Mouse (Mus musculus) liver, embryonic 12.5 days (tissue): ENCODE data around the gene Rpp21. TPM values are rescaled to one million over a fixed set of nuclear protein-coding genes. Genes with fewer than 3 reads are reported as not detected.

Source experiments
- ATAC-seq: fragments of 200-750 bp; cut with Nextera tagmentation; 2 replicates; pipeline ENCODE4 v1.8.0; 2017; ENCODE audit warnings: moderate number of reproducible peaks, mild to moderate bottlenecking, moderate library complexity
- H3K27ac ChIP-seq: fragments of 300-500 bp; sonication (generic); 2 replicates; pipeline ENCODE4 v1.5.1; 2016; ENCODE audit warnings: mild to moderate bottlenecking
- H3K27me3 ChIP-seq: fragments of 300-500 bp; sonication (generic); replicated peaks from 2 replicates; pipeline ENCODE4 v1.6.1; 2016; ENCODE audit warnings: mild to moderate bottlenecking, moderate library complexity
- H3K36me3 ChIP-seq: fragments of 300-500 bp; sonication (generic); 2 replicates; pipeline ENCODE4 v1.6.1; 2016; ENCODE audit warnings: mild to moderate bottlenecking, moderate library complexity
- H3K4me1 ChIP-seq: fragments of 300-500 bp; sonication (generic); 2 replicates; pipeline ENCODE4 v1.6.1; 2016
- H3K4me2 ChIP-seq: fragments of 300-500 bp; sonication (generic); 2 replicates; pipeline ENCODE4 v1.6.1; 2016; ENCODE audit warnings: mild to moderate bottlenecking, moderate library complexity
- H3K4me3 ChIP-seq: fragments of 300-500 bp; sonication (generic); 2 replicates; pipeline ENCODE4 v1.5.1; 2016; ENCODE audit warnings: mild to moderate bottlenecking, moderate library complexity
- H3K9ac ChIP-seq: fragments of 300-500 bp; sonication (generic); 2 replicates; pipeline ENCODE4 v1.6.1; 2016; ENCODE audit warnings: mild to moderate bottlenecking, moderate library complexity
- H3K9me3 ChIP-seq: fragments of 300-500 bp; sonication (generic); replicated peaks from 2 replicates; pipeline ENCODE4 v1.6.1; 2016; ENCODE audit warnings: mild to moderate bottlenecking, moderate library complexity
- WGBS: fragments of 180-500 bp; shearing (Covaris S2); methylation state at CpG from one replicate; pipeline ENCODE4 v1.1.7; 2016; ENCODE audit not compliant: insufficient replicate concordance; 5-methylcytosine and 5-hydroxymethylcytosine counted together
- polyA plus RNA-seq: library from polyadenylated mRNA; unstranded; fragments of >200 nt; fragmentation: Nextera tagmentation; extraction: Ambion mirVana; gene quantifications from 2 replicates; pipeline ENCODE4 v1.2.1, GENCODE M21; 2016

Gene Rpp21
- 80.6 and 89.7 TPM in 2 replicates for polyA plus RNA-seq

DNA sequence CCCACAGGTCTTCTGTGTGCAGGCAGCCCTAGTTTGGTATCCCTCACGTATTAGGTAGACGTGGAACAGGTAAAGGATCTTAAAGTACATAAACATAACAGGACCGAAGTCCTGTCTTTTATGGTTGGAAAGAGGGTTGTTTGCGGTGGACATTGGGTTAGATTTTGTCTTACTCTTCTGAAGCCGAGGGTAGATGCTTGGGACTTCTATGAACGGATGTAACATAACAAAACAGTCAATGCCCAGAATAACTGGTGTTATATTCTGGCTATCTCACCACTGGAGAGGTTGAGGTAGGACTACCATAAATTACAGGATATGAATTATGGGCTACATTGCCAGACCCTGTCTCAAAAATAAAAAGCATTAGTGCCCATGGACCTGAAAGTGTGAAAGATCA, at the start of gene Rpp21:
Gene Rpp21, minus strand, starts transcription at position 101 of the 400 bp plus-strand sequence.
- Histone ChIP-seq H3K36me3 (peaks cover 47% of the 10 kb centered on the region), H3K9me3 (no peaks in the 10 kb centered on the region), H3K4me2 (peak within 1 kb of the TSS; percentile 73), H3K27ac (peak within 1 kb of the TSS; percentile 66), H3K27me3 (peaks cover 3% of the 10 kb centered on the region; the same call in 1 of the 2 replicates), H3K4me1 (peaks cover 15% of the 10 kb centered on the region), H3K9ac (peak within 1 kb of the TSS; percentile 88), H3K4me3 (peak within 1 kb of the TSS; percentile 84)
- 43% methylated on average over 6 of the region's 6 CpGs for WGBS
- ATAC-seq, result no peak

DNA sequence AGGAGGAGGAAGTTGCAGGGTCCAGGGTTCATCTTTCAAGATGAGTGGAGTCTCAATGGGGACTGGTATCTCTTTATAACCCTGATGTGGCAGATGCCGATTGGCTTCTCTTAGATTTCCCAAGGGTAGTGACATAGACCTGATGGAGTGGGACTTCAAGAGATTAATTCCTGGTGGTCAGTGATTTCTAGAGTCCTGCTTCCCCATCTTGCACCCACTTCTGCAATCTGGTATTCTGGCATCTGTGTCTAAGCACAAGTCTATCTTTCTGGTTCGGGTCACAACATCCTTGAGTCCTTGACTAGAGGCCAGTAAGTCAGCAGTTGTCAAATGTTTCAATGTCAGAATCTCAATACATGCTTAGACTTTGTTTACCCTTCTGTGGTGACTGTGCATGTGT, 28.5 kb upstream of the Rpp21 start, which contains the start of gene H2-M10.2:
Gene H2-M10.2, minus strand, starts transcription at position 101 of the 400 bp plus-strand sequence.
- WGBS, result 68% methylated on average over 2 of the region's 2 CpGs
- H3K27me3 ChIP-seq, result no peaks in the 10 kb centered on the region

DNA sequence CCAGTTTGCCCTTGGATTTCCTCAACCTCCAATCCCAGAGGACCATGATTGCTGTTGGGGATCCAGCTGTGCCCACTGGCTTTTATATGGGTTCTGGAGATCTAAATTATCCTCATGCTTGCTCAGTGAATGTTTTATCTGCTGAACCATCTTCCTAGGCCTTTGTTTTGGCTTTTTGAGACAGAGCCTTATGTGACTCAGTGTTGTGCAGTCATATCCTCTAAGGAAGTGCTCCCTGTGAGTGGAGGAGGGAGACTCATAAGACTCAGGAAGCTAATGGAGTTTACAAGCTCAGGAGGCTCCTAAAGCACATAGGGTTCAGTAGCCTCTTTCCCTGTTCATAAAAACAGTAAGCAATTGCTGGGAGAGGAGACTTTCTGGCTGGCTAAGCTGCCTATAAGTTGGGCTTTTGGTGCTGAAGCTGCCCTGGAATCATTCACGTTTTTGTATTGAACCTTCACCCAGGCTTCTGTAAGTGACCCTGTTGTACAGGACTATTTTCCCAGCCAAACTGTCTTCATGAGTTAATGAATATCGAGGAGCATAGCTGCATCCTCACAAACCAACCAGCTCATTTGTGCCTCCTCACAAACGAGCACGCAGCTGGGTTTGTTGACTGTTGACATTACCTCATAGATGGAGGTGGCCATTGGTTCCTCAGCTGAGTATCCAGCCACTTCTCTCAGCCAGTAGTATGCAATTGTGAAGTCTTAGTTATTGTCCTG, 23.8 kb upstream of the Rpp21 start:
- 78% methylated on average over 4 of the region's 4 CpGs for WGBS
- no peak overlapping the region for H3K4me3 ChIP-seq
- no peak for ATAC-seq

More for the DNA sequence above, 28.5 kb upstream of the Rpp21 start, which contains the start of gene H2-M10.2:
- H3K36me3 ChIP-seq, result peaks cover 11% of the 10 kb centered on the region
- H3K4me3 ChIP-seq, result no peak within 1 kb of the TSS
- no peak within 1 kb of the TSS for H3K4me2 ChIP-seq
- no peak within 1 kb of the TSS for H3K9ac ChIP-seq
- no peak within 1 kb of the TSS for H3K27ac ChIP-seq
- H3K4me1 ChIP-seq, result no peaks in the 10 kb centered on the region
- ATAC-seq, result no peak
- 0 out of 2 replicates have a peak, but pooled peaks cover 4% of the 10 kb centered on the region for H3K9me3 ChIP-seq

DNA sequence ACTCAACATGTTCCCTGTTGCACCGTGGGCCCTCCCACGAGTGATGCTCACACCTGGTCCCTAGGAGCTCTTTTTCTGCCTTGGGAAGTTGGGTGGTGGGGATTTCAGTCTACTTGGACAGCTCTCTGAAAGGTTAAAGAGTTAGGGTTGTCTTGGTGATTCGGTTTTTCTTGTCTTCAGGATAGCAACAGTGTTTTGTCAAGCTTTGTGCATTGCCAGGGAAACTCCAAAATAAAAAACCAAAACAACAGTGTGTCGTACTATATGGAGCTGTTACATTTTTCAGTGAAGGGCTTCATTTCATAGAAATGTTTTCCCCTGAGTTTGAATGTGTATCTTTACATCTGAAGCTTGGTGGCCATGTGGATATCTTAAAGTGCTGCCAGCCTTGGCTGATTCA, 16.9 kb upstream of the Rpp21 start:
- H3K27ac ChIP-seq, result no peak overlapping the region
- 83% methylated on average over 4 of the region's 4 CpGs for WGBS

More for the DNA sequence above, 23.8 kb upstream of the Rpp21 start:
- Histone ChIP-seq H3K36me3 (peaks cover 51% of the 10 kb centered on the region), H3K4me2 (no peak overlapping the region), H3K9ac (no peak overlapping the region), H3K27ac (no peak overlapping the region), H3K4me1 (no peaks in the 10 kb centered on the region), H3K9me3 (0 out of 2 replicates have a peak, but pooled peaks cover 4% of the 10 kb centered on the region), H3K27me3 (no peaks in the 10 kb centered on the region)

DNA sequence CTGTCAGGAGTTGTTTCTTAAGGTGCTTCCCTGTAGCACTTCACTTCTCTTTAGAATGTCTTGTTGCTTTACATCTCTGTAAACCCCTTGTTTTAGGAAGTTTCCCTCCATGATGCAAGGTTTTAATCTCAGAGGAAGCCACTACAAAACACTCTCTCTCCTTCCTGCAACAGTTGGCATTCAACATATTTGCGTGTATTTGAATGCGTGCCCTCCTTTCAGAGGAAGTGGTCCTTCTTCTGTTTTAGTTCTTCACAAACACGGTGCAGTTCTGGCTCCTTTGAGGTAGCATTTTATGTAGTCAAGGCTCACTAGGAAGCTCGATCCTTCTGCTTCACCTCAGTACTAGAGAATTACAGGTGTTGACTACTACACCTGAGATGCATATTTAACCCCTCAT, 15.9 kb upstream of the Rpp21 start:
- Histone ChIP-seq H3K4me2 (peak overlapping the region; percentile 12; the same call in 1 of the 2 replicates), H3K27me3 (no peaks in the 10 kb centered on the region), H3K9ac (no peak overlapping the region), H3K4me1 (peaks cover 40% of the 10 kb centered on the region), H3K4me3 (no peak overlapping the region), H3K9me3 (no peaks in the 10 kb centered on the region), H3K27ac (no peak overlapping the region), H3K36me3 (peaks cover 58% of the 10 kb centered on the region)
- ATAC-seq, result no peak
- WGBS, result 81% methylated on average over 4 of the region's 4 CpGs

More for the DNA sequence above, 16.9 kb upstream of the Rpp21 start:
- Histone ChIP-seq H3K9ac (no peak overlapping the region), H3K36me3 (peaks cover 66% of the 10 kb centered on the region), H3K4me2 (no peak overlapping the region), H3K27me3 (no peaks in the 10 kb centered on the region), H3K4me1 (peaks cover 38% of the 10 kb centered on the region), H3K4me3 (no peak overlapping the region), H3K9me3 (no peaks in the 10 kb centered on the region)
- no peak for ATAC-seq

DNA sequence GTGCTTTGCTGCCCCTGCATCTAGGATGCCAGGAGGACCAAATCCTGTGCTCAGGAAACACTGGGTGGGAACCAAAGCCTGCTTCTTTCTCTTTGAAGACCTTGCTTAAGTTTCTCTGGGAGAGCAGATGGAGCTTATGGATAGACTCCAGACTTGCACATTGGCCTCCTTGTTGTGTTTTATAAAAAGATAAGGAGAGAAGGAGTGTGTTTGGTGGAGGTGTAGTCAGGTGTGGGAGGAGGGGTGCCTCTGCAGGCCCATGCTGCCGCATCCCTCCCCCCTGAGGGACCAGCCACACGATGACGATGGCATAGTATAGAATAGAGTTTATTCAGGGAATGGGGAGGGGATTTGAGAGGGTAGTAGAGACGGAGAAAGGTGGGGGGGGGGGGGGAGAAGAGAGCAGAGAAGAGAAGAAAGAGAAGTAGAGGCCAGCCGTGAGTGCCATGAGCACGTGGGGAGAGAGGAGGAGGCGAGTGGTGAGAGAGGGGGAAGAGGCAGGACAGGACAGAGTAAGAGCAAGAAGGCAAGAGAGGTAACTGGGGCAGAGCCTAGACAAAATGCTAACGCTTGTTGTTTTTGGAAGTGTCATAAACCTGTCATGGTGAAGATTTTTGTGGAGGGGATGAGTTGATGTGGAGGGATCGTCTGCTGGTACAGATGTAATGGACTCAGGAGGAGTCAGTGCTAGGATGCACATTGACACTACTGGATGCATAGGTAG, 14.9 kb upstream of the Rpp21 start:
- Histone ChIP-seq H3K9ac (peak overlapping the region; percentile 86), H3K9me3 (no peaks in the 10 kb centered on the region), H3K4me2 (peak overlapping the region; percentile 91), H3K27ac (no peak overlapping the region), H3K4me1 (peaks cover 40% of the 10 kb centered on the region), H3K36me3 (peaks cover 57% of the 10 kb centered on the region), H3K27me3 (no peaks in the 10 kb centered on the region), H3K4me3 (peak overlapping the region; percentile 82)
- ATAC-seq, result no peak
- WGBS, result 62% methylated on average over 9 of the region's 9 CpGs

DNA sequence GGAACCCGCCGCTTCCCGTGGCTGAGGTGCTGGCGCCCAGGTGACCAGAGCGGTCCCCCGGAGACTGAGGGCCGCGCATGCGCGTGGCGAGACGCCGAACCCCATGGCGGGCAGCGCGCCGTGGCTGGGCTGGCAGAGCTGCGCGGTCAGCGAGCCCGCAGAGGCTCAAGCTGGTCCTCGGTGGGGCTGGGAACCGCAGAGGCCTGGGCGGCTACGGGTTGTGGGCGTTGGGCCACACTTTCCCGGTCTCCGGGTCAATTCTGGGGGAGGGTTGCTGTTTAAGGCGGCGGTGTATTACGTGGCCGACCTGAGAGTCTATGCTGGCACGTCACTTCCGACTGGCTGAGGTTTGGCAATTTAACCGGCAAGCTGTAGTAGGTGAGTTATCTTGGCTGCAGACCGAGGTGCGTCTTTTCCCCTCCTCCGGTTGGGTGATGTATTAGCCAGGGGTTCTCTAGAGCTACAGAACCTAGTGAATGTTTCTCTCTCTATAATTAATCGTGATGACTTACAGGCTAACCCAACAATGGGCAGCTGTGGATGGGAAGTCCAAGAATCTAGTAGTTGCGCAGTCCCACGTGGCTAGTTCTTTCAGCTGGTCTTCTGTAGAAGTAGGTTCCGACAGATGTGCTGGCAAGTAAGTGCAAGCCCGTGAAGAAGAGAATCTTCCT, 13.9 kb upstream of the Rpp21 start, which contains the start of gene Trim39:
Gene Trim39, minus strand, starts transcription at position 662 of the 671 bp plus-strand sequence.
- peak within 1 kb of the TSS; percentile 82 for H3K4me3 ChIP-seq
- H3K9me3 ChIP-seq, result no peaks in the 10 kb centered on the region
- H3K4me2 ChIP-seq, result peak within 1 kb of the TSS; percentile 91
- peaks cover 60% of the 10 kb centered on the region for H3K36me3 ChIP-seq
- H3K9ac ChIP-seq, result peak within 1 kb of the TSS; percentile 86
- H3K27me3 ChIP-seq, result no peaks in the 10 kb centered on the region
- 1% methylated on average over 43 of the region's 43 CpGs for WGBS
- H3K4me1 ChIP-seq, result peaks cover 40% of the 10 kb centered on the region
- H3K27ac ChIP-seq, result peak within 1 kb of the TSS; percentile 90
- ATAC-seq, result peak; percentile 83

DNA sequence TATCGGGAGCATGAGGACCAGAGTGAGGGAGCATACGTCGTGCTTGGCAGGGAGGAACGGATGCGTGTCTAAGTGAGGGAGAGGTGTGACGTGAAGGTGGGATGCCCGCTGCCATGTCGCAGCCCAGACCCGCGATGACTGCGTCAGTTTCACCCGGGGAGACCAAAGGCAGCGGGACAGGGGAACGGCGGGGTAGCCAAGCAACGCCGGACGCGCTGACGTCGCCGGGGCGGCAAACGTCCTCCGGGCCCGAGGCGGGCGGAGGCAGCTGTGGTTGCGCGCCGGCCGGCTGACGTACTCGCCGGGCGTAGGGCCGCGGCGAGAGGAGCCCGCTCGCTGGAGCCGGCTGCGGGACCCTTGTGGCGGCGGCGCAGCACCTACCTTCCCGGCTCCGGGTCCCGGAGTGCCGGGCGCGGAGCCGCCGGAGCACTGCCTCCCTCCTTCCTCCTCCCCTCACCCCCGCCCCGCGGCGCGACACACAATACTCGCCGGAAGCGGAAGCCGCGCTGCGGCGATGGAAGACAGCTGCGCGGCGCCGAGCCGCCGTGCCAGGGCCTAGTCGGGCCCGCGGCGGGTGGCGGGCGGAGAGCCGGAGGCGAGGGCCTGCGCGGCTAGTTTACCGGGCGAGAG, 13.2 kb upstream of the Rpp21 start:
- Histone ChIP-seq H3K9me3 (no peaks in the 10 kb centered on the region), H3K4me3 (peak overlapping the region; percentile 82), H3K4me1 (peaks cover 40% of the 10 kb centered on the region), H3K9ac (peak overlapping the region; percentile 86), H3K36me3 (peaks cover 60% of the 10 kb centered on the region), H3K27me3 (no peaks in the 10 kb centered on the region), H3K4me2 (peak overlapping the region; percentile 91), H3K27ac (peak overlapping the region; percentile 90)
- ATAC-seq, result peak; percentile 86
- WGBS, result 1% methylated on average over 83 of the region's 84 CpGs

DNA sequence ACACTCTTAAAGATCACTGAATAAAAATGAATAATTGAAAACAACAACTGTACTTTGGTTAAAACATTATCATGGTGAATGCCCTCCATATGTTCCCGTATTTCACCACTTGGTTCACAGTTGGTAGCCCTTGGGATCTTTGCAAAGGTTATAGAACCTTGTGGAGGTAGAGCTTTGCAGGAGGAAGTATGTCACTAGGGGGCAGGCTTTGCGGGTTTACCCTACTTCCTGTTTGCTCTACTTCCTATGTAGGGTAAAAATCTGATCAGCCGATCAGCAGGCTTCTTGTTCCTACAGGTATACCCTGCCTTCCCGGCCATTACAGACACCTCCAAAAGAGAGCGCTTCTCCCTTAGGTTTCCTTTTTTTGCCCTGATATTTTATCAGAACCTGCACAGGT, 8.0 kb upstream of the Rpp21 start:
- H3K27me3 ChIP-seq, result no peaks in the 10 kb centered on the region
- H3K4me3 ChIP-seq, result no peak overlapping the region
- no peak overlapping the region for H3K27ac ChIP-seq
- H3K4me1 ChIP-seq, result peaks cover 13% of the 10 kb centered on the region
- no peak overlapping the region for H3K9ac ChIP-seq
- H3K36me3 ChIP-seq, result peaks cover 75% of the 10 kb centered on the region
- no peak for ATAC-seq
- H3K9me3 ChIP-seq, result no peaks in the 10 kb centered on the region
- H3K4me2 ChIP-seq, result no peak overlapping the region
- WGBS, result 57% methylated on average over 5 of the region's 5 CpGs

DNA sequence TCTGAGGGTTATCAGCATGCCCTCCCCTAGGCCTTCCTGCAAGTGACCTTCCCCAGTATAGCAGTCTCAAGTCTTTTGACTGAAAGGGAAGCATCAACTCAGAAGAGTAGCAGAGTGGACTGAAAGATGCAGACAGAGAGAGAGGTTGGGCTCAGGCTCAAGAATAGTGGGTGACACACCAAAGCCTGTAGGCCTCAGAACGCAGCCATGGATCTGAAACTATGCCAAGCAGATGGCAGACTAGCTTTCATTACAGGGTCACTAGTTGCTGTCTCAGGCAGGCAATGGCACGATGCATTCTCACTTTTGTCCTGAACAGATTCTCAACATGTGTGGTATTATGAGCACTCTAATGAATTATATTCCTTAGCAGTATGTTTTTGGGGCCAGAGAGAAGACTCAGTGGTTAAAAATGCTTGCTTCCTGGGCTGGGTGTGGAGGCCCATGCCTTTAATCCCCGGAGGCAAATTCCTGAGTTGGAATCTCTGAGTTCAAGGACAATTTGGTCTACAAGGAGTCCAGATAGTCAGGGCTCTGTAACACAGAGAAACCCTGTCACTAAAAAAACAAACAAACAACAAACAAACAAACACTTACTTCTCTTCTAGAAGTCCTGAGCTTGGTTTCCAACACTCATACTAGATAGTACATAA, 6.5 kb upstream of the Rpp21 start:
- no peak overlapping the region for H3K27ac ChIP-seq
- H3K9ac ChIP-seq, result no peak overlapping the region
- 81% methylated on average over 3 of the region's 3 CpGs for WGBS
- H3K36me3 ChIP-seq, result peaks cover 89% of the 10 kb centered on the region
- H3K27me3 ChIP-seq, result no peaks in the 10 kb centered on the region
- H3K4me1 ChIP-seq, result no peaks in the 10 kb centered on the region
- H3K4me2 ChIP-seq, result no peak overlapping the region
- no peak for ATAC-seq
- H3K9me3 ChIP-seq, result no peaks in the 10 kb centered on the region
- no peak overlapping the region for H3K4me3 ChIP-seq
